Mouse (Mus musculus) layer of hippocampus, adult 2 months (tissue): Measurements from ENCODE around the gene Slc29a2. TPM values are rescaled to one million over a fixed set of nuclear protein-coding genes. Genes with fewer than 3 reads are reported as not detected.

Source experiments
- DNase-seq, 2 experiments: peaks; one replicate each; pipeline ENCODE4 v3.0.0; 2022; ENCODE audit warnings: low spot score in 2 of 2
- H3K27ac ChIP-seq: fragments of 200-600 bp; 2 replicates; pipeline ENCODE4 v1.8.1; 2022
- H3K4me3 ChIP-seq: fragments of 200-600 bp; 2 replicates; pipeline ENCODE4 v1.8.1; 2022; ENCODE audit warnings: mild to moderate bottlenecking
- CTCF ChIP-seq: fragments of 200-600 bp; conservative IDR thresholded peaks from 2 replicates; pipeline ENCODE4 v1.8.1; 2022; ENCODE audit warnings: antibody characterized with exemption, mild to moderate bottlenecking, moderate library complexity
- total RNA-seq, 2 experiments: library from RNA; stranded (reverse); gene quantifications; 2 replicates each; pipeline ENCODE4 v1.2.3; 2021

The Slc29a2 gene
- total RNA-seq, 2 experiments from 2014 or later: 16.2 to 16.7 TPM

GRCm38 (mm10) chr19:5038709-5039156, 15.1 kb downstream of the Slc29a2 start, which contains the start of the genes B4gat1 and AC124502.3:
TSS of gene B4gat1 (plus strand) at chr19:5038826.
TSS of gene AC124502.3 (plus strand) at chr19:5038891.
- peak; percentile 68 for TF ChIP-seq CTCF
- DNase-seq: peak; percentile 91 to 92

DNA sequence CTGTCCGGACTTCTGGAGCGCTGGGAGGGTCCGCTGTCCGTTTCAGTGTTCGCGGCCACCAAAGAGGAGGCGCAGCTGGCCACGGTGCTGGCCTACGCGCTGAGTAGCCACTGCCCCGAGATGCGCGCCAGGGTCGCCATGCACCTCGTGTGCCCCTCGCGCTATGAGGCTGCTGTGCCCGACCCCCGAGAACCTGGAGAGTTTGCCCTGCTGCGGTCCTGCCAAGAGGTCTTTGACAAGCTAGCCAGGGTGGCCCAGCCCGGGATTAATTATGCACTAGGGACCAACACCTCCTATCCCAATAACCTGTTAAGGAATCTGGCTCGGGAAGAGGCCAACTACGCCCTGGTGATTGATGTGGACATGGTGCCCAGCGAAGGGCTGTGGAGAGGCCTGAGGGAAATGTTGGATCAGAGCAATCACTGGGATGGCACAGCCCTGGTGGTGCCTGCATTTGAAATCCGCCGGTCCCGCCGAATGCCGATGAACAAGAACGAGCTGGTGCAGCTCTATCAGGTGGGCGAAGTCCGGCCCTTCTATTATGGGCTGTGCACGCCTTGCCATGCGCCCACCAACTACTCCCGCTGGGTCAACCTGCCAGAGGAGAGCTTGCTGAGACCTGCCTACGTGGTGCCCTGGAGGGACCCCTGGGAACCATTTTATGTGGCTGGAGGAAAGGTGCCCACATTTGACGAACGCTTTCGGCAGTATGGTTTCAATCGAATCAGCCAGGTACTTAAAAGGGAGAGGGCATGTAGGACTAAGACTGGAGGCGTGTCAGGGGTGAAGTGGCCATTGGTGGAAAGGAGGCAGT, 15.8 kb downstream of the Slc29a2 start:
- H3K4me3 ChIP-seq: peak overlapping the region; percentile 92
- no peak for TF ChIP-seq CTCF
- DNase-seq: no peak
- peak overlapping the region; percentile 96 for H3K27ac ChIP-seq

More at GRCm38 (mm10) chr19:5038709-5039156, 15.1 kb downstream of the Slc29a2 start, which contains the start of the genes B4gat1 and AC124502.3:
- Histone ChIP-seq H3K4me3 (peak within 1 kb of the TSS; percentile 92), H3K27ac (peak within 1 kb of the TSS; percentile 96)

DNA sequence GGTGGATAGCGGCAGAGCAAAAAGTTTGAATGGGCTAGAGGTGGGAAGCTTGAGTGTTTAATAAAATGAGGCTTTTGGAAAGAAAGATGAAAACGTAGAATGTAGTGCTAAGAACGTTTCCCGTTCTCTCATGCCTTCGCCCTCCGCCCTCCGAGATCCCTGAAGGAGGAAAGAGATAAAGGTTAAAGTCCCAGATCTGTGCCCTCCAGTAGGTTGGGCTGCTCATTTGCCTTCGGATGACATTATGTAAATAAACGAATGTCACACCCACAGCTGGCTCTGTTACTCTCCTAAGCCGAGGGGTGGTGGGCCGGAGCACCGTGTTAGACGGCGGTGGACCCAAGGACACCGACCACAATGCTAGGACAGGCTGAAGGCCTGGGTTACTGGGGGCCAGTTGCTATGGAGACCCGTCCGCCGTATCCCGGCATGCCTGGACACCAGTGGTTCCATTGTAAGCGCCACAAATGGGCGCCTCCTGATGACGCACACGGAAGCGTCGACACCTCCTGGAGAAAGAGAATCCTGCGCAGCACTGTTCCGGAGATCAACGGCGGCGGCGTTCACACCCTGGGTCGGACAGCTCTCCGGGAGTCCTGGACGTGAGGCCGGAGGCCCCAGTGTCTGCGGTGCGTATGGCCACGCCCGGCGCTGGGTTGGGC, 17.3 kb downstream of the Slc29a2 start, which contains the start of gene Brms1:
Gene Brms1 (plus strand): TSS at position 493 of the 662 bp plus-strand sequence.
- DNase-seq: peak; percentile 91 to 95
- Histone ChIP-seq H3K27ac (peak within 1 kb of the TSS; percentile 96), H3K4me3 (peak within 1 kb of the TSS; percentile 92)
- peak; percentile 19 for TF ChIP-seq CTCF

DNA sequence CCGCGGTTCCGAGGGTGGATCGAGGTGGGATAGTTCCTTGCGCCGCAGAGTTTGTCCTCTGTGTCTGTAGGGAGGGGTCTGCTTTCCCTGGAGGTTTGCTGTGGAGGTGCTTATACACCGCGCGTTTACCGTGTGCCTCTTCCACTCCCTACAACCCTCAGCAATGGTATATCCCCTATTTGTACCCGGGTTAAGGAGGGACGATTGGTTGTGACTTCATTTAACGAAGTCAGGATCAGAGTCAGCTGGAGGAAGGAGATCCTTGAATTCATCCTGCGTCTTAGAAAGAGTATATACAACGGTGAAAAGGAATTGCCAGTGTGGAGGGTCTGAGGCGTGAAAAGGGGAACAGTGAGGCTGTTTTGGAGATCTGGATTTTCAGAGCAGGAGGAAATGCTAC, 17.9 kb downstream of the Slc29a2 start:
- Histone ChIP-seq H3K4me3 (peak overlapping the region; percentile 92), H3K27ac (peak overlapping the region; percentile 96)
- TF ChIP-seq CTCF: no peak
- DNase-seq: no peak

DNA sequence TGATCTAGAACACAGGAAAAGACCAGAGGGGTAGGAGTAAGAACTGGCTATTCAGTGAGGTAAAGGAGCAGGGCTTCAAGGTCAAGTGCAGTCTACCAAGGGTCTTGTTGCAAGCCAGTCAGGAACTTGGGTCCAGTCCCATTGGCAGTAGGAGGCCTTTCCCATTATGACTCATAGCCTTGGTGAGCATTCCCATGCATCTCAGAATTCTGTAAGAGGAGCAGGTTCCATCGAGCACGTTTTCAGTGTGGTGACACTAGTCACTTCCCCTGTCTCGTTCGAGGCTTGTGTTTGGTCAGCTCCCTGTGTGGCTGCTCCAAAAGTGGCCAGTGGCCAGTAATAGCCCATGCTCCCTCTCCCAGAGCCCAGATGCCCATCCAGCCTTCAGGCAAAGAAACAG, 21.9 kb downstream of the Slc29a2 start:
- Histone ChIP-seq H3K4me3 (no peak overlapping the region), H3K27ac (peak overlapping the region; percentile 98; the same call in 1 of the 2 replicates)
- TF ChIP-seq CTCF: no peak
- peak in 1 of 2 experiments; percentile 0 for DNase-seq

- peak; percentile 68 for TF ChIP-seq CTCF
- Histone ChIP-seq H3K4me3 (peak overlapping the region; percentile 26), H3K27ac (peak overlapping the region; percentile 98)
- DNase-seq: peak; percentile 70 to 76
These were observed 24.7 kb downstream of the Slc29a2 start for GRCm38 (mm10) chr19:5048138-5049056.

DNA sequence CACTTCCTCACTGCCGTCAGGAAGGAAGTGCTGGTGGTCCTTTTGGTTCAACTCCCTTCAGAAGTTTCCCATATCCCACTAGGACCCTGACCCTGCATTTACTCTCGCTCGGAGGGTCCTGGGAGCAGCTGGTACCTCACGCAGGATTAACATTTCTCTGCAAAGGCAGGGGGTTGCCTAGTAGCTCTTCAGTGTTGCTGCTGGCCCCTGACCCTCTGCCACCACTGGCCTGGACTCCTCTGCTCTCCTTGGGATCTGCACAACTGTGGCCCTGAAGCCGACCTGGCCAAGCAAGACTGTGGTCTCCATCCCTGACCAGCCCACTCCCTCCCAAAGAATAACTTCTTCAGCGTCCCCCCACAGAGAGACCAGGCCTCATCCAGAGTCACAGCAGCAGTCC, 25.7 kb downstream of the Slc29a2 start:
- no peak for TF ChIP-seq CTCF
- peak in 1 of 2 experiments; percentile 1 for DNase-seq
- Histone ChIP-seq H3K4me3 (peak overlapping the region; percentile 8; the same call in 1 of the 2 replicates), H3K27ac (peak overlapping the region; percentile 98)

GRCm38 (mm10) chr19:5050047-5050905, 26.6 kb downstream of the Slc29a2 start, which contains the start of gene Rin1:
TSS of gene Rin1 (plus strand) at chr19:5050481.
- DNase-seq: peak; percentile 75 to 91
- peak; percentile 82 for TF ChIP-seq CTCF
- peak within 1 kb of the TSS; percentile 98 for H3K27ac ChIP-seq
- peak within 1 kb of the TSS; percentile 65 for H3K4me3 ChIP-seq

GRCm38 (mm10) chr19:5051031-5051430, 27.4 kb downstream of the Slc29a2 start:
- H3K27ac ChIP-seq: peak overlapping the region; percentile 98
- H3K4me3 ChIP-seq: peak overlapping the region; percentile 65
- no peak for TF ChIP-seq CTCF
- DNase-seq: peak in 1 of 2 experiments; percentile 7

GRCm38 (mm10) chr19:5051515-5051914, 27.9 kb downstream of the Slc29a2 start:
- DNase-seq: no peak

More at GRCm38 (mm10) chr19:5051515-5051914, 27.9 kb downstream of the Slc29a2 start:
- Histone ChIP-seq H3K27ac (peak overlapping the region; percentile 98), H3K4me3 (peak overlapping the region; percentile 65)
- TF ChIP-seq CTCF: no peak
